Mouse (Mus musculus): ENCODE results near the gene Ptprr. TPM values are rescaled to one million over a fixed set of nuclear protein-coding genes. Genes with fewer than 3 reads are reported as not detected.

Gene Ptprr
- polyA plus RNA-seq, 1 experiment from 2014 or later = 0.21 TPM

GRCm38 (mm10) chr10:116162338-116162737 lies 144.3 kb downstream of the Ptprr start:
- no peaks in the 10 kb centered on the region for H3K36me3 ChIP-seq (ENCODE audit: insufficient read depth)
- no peak for TF ChIP-seq CTCF (IDR thresholded peaks at IDR 0.05; ENCODE audit: low read depth)
- no peaks in the 10 kb centered on the region for H3K4me1 ChIP-seq (ENCODE audit: insufficient read depth)
- H3K4me2 ChIP-seq = no peak overlapping the region
- ATAC-seq (ENCODE audit: insufficient read depth) (no peak), DNase-seq (no peak)
- H3K27me3 ChIP-seq (ENCODE audit: insufficient read depth, low read length) = no peaks in the 10 kb centered on the region
- 73% methylated on average over 11 of the region's 12 CpGs for WGBS
- no peak overlapping the region for H3K27ac ChIP-seq (ENCODE audit: low read depth)
- no peak overlapping the region for H3K9ac ChIP-seq
- H3K4me3 ChIP-seq (ENCODE audit: low read depth, low read length) = no peak overlapping the region
- no peaks in the 10 kb centered on the region for H3K9me3 ChIP-seq (ENCODE audit: low read depth, low read length)

GRCm38 (mm10) chr10:116175324-116175883 lies 157.4 kb downstream of the Ptprr start:
- no peak overlapping the region for H3K27ac ChIP-seq (ENCODE audit: low read depth)
- H3K36me3 ChIP-seq (ENCODE audit: insufficient read depth) = no peaks in the 10 kb centered on the region
- H3K27me3 ChIP-seq (ENCODE audit: insufficient read depth, low read length) = no peaks in the 10 kb centered on the region
- H3K4me3 ChIP-seq (ENCODE audit: low read depth, low read length) = no peak overlapping the region
- H3K9ac ChIP-seq = no peak overlapping the region
- no peaks in the 10 kb centered on the region for H3K9me3 ChIP-seq (ENCODE audit: low read depth, low read length)
- H3K4me2 ChIP-seq = no peak overlapping the region
- no peak for TF ChIP-seq CTCF (IDR thresholded peaks at IDR 0.05; ENCODE audit: low read depth)
- 49% methylated on average over 10 of the region's 10 CpGs for WGBS
- no peak for ATAC-seq (ENCODE audit: insufficient read depth)
- no peaks in the 10 kb centered on the region for H3K4me1 ChIP-seq (ENCODE audit: insufficient read depth)
- DNase-seq = no peak

GRCm38 (mm10) chr10:116177390-116178179 lies 159.6 kb downstream of the Ptprr start:
- Histone ChIP-seq H3K4me1 (ENCODE audit: insufficient read depth) (no peaks in the 10 kb centered on the region), H3K27ac (ENCODE audit: low read depth) (no peak overlapping the region), H3K4me2 (peak overlapping the region; percentile 56), H3K9ac (no peak overlapping the region), H3K36me3 (ENCODE audit: insufficient read depth) (no peaks in the 10 kb centered on the region), H3K27me3 (ENCODE audit: insufficient read depth, low read length) (no peaks in the 10 kb centered on the region), H3K9me3 (ENCODE audit: low read depth, low read length) (no peaks in the 10 kb centered on the region), H3K4me3 (ENCODE audit: low read depth, low read length) (peak overlapping the region; percentile 25; the same call in 1 of the 2 replicates)
- no peak for TF ChIP-seq CTCF (IDR thresholded peaks at IDR 0.05; ENCODE audit: low read depth)
- DNase-seq = no peak
- WGBS = 6% methylated on average over 21 of the region's 21 CpGs
- ATAC-seq (ENCODE audit: insufficient read depth) = 0 out of 2 replicates have a peak, but pooled peaks have one; percentile 35

- Histone ChIP-seq H3K9me3 (ENCODE audit: low read depth, low read length) (no peaks in the 10 kb centered on the region), H3K27me3 (ENCODE audit: insufficient read depth, low read length) (no peaks in the 10 kb centered on the region), H3K9ac (no peak overlapping the region), H3K36me3 (ENCODE audit: insufficient read depth) (no peaks in the 10 kb centered on the region), H3K4me2 (no peak overlapping the region), H3K4me1 (ENCODE audit: insufficient read depth) (no peaks in the 10 kb centered on the region), H3K4me3 (ENCODE audit: low read depth, low read length) (no peak overlapping the region), H3K27ac (ENCODE audit: low read depth) (no peak overlapping the region)
- ATAC-seq (ENCODE audit: insufficient read depth) (no peak), DNase-seq (no peak)
- WGBS = 73% methylated on average over 5 of the region's 5 CpGs
- TF ChIP-seq CTCF (IDR thresholded peaks at IDR 0.05; ENCODE audit: low read depth) = no peak
Observed at GRCm38 (mm10) chr10:116181235-116181634, 163.2 kb downstream of the Ptprr start.

GRCm38 (mm10) chr10:116182221-116182620 lies 164.2 kb downstream of the Ptprr start:
- Histone ChIP-seq H3K27me3 (ENCODE audit: insufficient read depth, low read length) (no peaks in the 10 kb centered on the region), H3K27ac (ENCODE audit: low read depth) (no peak overlapping the region), H3K36me3 (ENCODE audit: insufficient read depth) (no peaks in the 10 kb centered on the region), H3K4me1 (ENCODE audit: insufficient read depth) (no peaks in the 10 kb centered on the region), H3K9ac (no peak overlapping the region), H3K4me3 (ENCODE audit: low read depth, low read length) (no peak overlapping the region), H3K4me2 (no peak overlapping the region), H3K9me3 (ENCODE audit: low read depth, low read length) (no peaks in the 10 kb centered on the region)
- no peak for DNase-seq
- 81% methylated on average over 5 of the region's 5 CpGs for WGBS
- no peak for ATAC-seq (ENCODE audit: insufficient read depth)
- TF ChIP-seq CTCF (IDR thresholded peaks at IDR 0.05; ENCODE audit: low read depth) = no peak

GRCm38 (mm10) chr10:116183258-116183657 lies 165.2 kb downstream of the Ptprr start:
- Histone ChIP-seq H3K4me3 (ENCODE audit: low read depth, low read length) (no peak overlapping the region), H3K27ac (ENCODE audit: low read depth) (no peak overlapping the region), H3K9ac (no peak overlapping the region), H3K27me3 (ENCODE audit: insufficient read depth, low read length) (no peaks in the 10 kb centered on the region), H3K9me3 (ENCODE audit: low read depth, low read length) (no peaks in the 10 kb centered on the region), H3K36me3 (ENCODE audit: insufficient read depth) (no peaks in the 10 kb centered on the region), H3K4me1 (ENCODE audit: insufficient read depth) (no peaks in the 10 kb centered on the region), H3K4me2 (no peak overlapping the region)
- ATAC-seq (ENCODE audit: insufficient read depth) (no peak), DNase-seq (no peak)
- no peak for TF ChIP-seq CTCF (IDR thresholded peaks at IDR 0.05; ENCODE audit: low read depth)
- 58% methylated on average over 3 of the region's 3 CpGs for WGBS

- Histone ChIP-seq H3K9me3 (ENCODE audit: low read depth, low read length) (no peaks in the 10 kb centered on the region), H3K4me2 (no peak overlapping the region), H3K27me3 (ENCODE audit: insufficient read depth, low read length) (no peaks in the 10 kb centered on the region), H3K27ac (ENCODE audit: low read depth) (no peak overlapping the region), H3K4me1 (ENCODE audit: insufficient read depth) (no peaks in the 10 kb centered on the region), H3K36me3 (ENCODE audit: insufficient read depth) (no peaks in the 10 kb centered on the region), H3K9ac (no peak overlapping the region), H3K4me3 (ENCODE audit: low read depth, low read length) (no peak overlapping the region)
- no peak for ATAC-seq (ENCODE audit: insufficient read depth)
- WGBS = 60% methylated on average over 2 of the region's 2 CpGs
- no peak for TF ChIP-seq CTCF (IDR thresholded peaks at IDR 0.05; ENCODE audit: low read depth)
- no peak for DNase-seq
Observed at GRCm38 (mm10) chr10:116191724-116192123, 173.7 kb downstream of the Ptprr start.

Measured in lung, embryonic 14.5 days (tissue).